Mouse (Mus musculus): ENCODE results near the gene Car11. TPM values are rescaled to one million over a fixed set of nuclear protein-coding genes. Genes with fewer than 3 reads are reported as not detected.

The Car11 gene
- total and polyA plus RNA-seq, 3 experiments: 0.77 to 1.5 TPM; not detected in 1

- Histone ChIP-seq H3K79me2 (ENCODE audit: control insufficient read depth, insufficient read depth, low read length, poor library complexity) (no peaks in the 10 kb centered on the region), H3K36me3 (ENCODE audit: control insufficient read depth in 1 of 2, insufficient read depth in 2 of 2, low read length in 2 of 2) (no peaks in the 10 kb centered on the region), H3K4me1 (ENCODE audit: control insufficient read depth in 1 of 2, insufficient read depth in 2 of 2, low read length in 2 of 2) (no peaks in the 10 kb centered on the region; a peak in 1 of 4 replicates), H3K27me3 (ENCODE audit: control insufficient read depth in 1 of 2, insufficient read depth in 2 of 2, low read length in 2 of 2) (peaks cover 1 to 7% of the 10 kb centered on the region in 2 experiments; a peak in 2 of 4 replicates), H3K4me3 (ENCODE audit: control insufficient read depth in 1 of 2, insufficient read depth in 1 of 2, low read depth in 2 of 2, low read length in 2 of 2) (no peak overlapping the region), H3K9ac (ENCODE audit: control insufficient read depth, low read depth, low read length, poor library complexity, severe bottlenecking) (no peak overlapping the region), H3K27ac (ENCODE audit: control insufficient read depth, low read depth, low read length) (no peak overlapping the region), H3K9me3 (replicated peaks; ENCODE audit: insufficient read depth, low read length) (no peaks in the 10 kb centered on the region)
- no peak for TF ChIP-seq ELF1 (IDR thresholded peaks at IDR 0.05; ENCODE audit: low read depth, low read length)
- no peak for TF ChIP-seq CTCF (IDR thresholded peaks at IDR 0.05 in 2 of 3, conservative IDR thresholded peaks at IDR 0.05 in 1 of 3; ENCODE audit: control insufficient read depth in 1 of 3, insufficient read depth in 1 of 3, low read depth in 2 of 3, low read length in 3 of 3, poor library complexity in 1 of 3, severe bottlenecking in 1 of 3)
- no peak for TF ChIP-seq ETS1 (IDR thresholded peaks at IDR 0.05; ENCODE audit: low read depth, low read length)
- TF ChIP-seq ZMIZ1 (IDR thresholded peaks at IDR 0.05; ENCODE audit: low read depth, low read length): no peak
- no peak for TF ChIP-seq POLR2AphosphoS2 (IDR thresholded peaks at IDR 0.05; ENCODE audit: low read length)
- TF ChIP-seq ZNF384 (IDR thresholded peaks at IDR 0.05; ENCODE audit: low read depth, low read length): no peak
- DNase-seq (ENCODE audit: low read depth, low spot score): no peak
Observed at GRCm38 (mm10) chr7:45689099-45689498, 10.5 kb upstream of the Car11 start.

GRCm38 (mm10) chr7:45689800-45690199, 9.8 kb upstream of the Car11 start:
- Histone ChIP-seq H3K9me3 (replicated peaks; ENCODE audit: insufficient read depth, low read length) (no peaks in the 10 kb centered on the region), H3K4me3 (ENCODE audit: control insufficient read depth in 1 of 2, insufficient read depth in 1 of 2, low read depth in 2 of 2, low read length in 2 of 2) (no peak overlapping the region), H3K4me1 (ENCODE audit: control insufficient read depth in 1 of 2, insufficient read depth in 2 of 2, low read length in 2 of 2) (no peaks in the 10 kb centered on the region; a peak in 1 of 4 replicates), H3K27me3 (ENCODE audit: control insufficient read depth in 1 of 2, insufficient read depth in 2 of 2, low read length in 2 of 2) (peaks cover 1 to 7% of the 10 kb centered on the region in 2 experiments; a peak in 2 of 4 replicates), H3K9ac (ENCODE audit: control insufficient read depth, low read depth, low read length, poor library complexity, severe bottlenecking) (no peak overlapping the region), H3K36me3 (ENCODE audit: control insufficient read depth in 1 of 2, insufficient read depth in 2 of 2, low read length in 2 of 2) (no peaks in the 10 kb centered on the region), H3K27ac (ENCODE audit: control insufficient read depth, low read depth, low read length) (no peak overlapping the region), H3K79me2 (ENCODE audit: control insufficient read depth, insufficient read depth, low read length, poor library complexity) (no peaks in the 10 kb centered on the region)
- no peak for DNase-seq (ENCODE audit: low read depth, low spot score)
- no peak for TF ChIP-seq MXI1 (IDR thresholded peaks at IDR 0.05; ENCODE audit: low read depth, low read length)
- TF ChIP-seq MAFK (IDR thresholded peaks at IDR 0.05; ENCODE audit: borderline replicate concordance, low read depth, low read length): no peak
- TF ChIP-seq NELFE (IDR thresholded peaks at IDR 0.05; ENCODE audit: low read depth, low read length): no peak
- no peak for TF ChIP-seq GATA1 (IDR thresholded peaks at IDR 0.05; ENCODE audit: low read depth, low read length)
- TF ChIP-seq USF1 (IDR thresholded peaks at IDR 0.05; ENCODE audit: low read depth, low read length): no peak
- no peak for TF ChIP-seq BHLHE40 (IDR thresholded peaks at IDR 0.05; ENCODE audit: borderline replicate concordance, low read depth, low read length)
- TF ChIP-seq JUND (IDR thresholded peaks at IDR 0.05; ENCODE audit: low read depth, low read length): no peak
- no peak for TF ChIP-seq MYB (IDR thresholded peaks at IDR 0.05; ENCODE audit: low read depth, low read length)
- no peak for TF ChIP-seq RCOR1 (IDR thresholded peaks at IDR 0.05; ENCODE audit: low read depth, low read length)
- no peak for TF ChIP-seq E2F4 (IDR thresholded peaks at IDR 0.05; ENCODE audit: borderline replicate concordance, low read depth, low read length)
- no peak for TF ChIP-seq HCFC1 (IDR thresholded peaks at IDR 0.05; ENCODE audit: low read depth, low read length)
- no peak for TF ChIP-seq TCF12 (IDR thresholded peaks at IDR 0.05; ENCODE audit: low read depth, low read length)
- TF ChIP-seq MAX (IDR thresholded peaks at IDR 0.05; ENCODE audit: low read length): no peak
- TF ChIP-seq TAL1 (IDR thresholded peaks at IDR 0.05; ENCODE audit: low read length): no peak
- no peak for TF ChIP-seq POLR2AphosphoS5 (IDR thresholded peaks at IDR 0.05; ENCODE audit: borderline replicate concordance, low read depth, low read length)
- no peak for TF ChIP-seq ZKSCAN1 (IDR thresholded peaks at IDR 0.05; ENCODE audit: low read depth, low read length)
- no peak for TF ChIP-seq TBP (IDR thresholded peaks at IDR 0.05; ENCODE audit: low read depth, low read length)

Data from MEL (cell line).